Mouse (Mus musculus): Measurements from ENCODE around the gene Peak1.
"Not testable (repeated sequence)": the region's sequence is repeated elsewhere in the genome, so short reads cannot be mapped to it uniquely, and the experiment has no call there.

Peak1 gene

GRCm38 (mm10) chr9:56417948-56418737 is at the start of gene Peak1, which contains the start of gene Hmg20a:
Gene Peak1 (minus strand): TSS chr9:56418067.
Gene Hmg20a (plus strand): TSS chr9:56418609.
- DNase-seq (ENCODE audit: low spot score), result peak; percentile 100

DNA sequence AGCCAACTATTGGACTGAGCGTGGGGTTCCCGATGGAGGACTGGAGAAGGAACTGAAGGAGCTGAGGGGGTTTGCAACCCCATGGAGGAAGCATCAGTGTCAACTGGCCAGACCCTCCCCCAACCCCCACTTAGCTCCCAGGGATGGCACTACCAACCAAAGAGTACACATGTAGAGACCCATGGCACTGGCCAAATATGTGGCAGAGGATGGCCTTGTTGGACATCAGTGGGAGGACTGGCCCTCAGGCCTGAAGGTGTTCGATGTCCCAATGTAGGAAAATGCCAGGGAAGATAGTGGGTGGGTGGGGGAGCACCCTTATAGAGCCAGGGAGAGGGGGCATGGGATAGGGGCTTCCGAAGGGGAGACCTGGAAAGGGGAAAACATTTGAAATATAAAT is 48.4 kb upstream of the Peak1 start:
- DNase-seq (ENCODE audit: low spot score), result no peak

- DNase-seq (ENCODE audit: low spot score), result peak; percentile 22
These were observed 47.2 kb upstream of the Peak1 start for GRCm38 (mm10) chr9:56464863-56465654.

GRCm38 (mm10) chr9:56463686-56464515 is 46.0 kb upstream of the Peak1 start:
- DNase-seq (ENCODE audit: low spot score), result no peak

DNA sequence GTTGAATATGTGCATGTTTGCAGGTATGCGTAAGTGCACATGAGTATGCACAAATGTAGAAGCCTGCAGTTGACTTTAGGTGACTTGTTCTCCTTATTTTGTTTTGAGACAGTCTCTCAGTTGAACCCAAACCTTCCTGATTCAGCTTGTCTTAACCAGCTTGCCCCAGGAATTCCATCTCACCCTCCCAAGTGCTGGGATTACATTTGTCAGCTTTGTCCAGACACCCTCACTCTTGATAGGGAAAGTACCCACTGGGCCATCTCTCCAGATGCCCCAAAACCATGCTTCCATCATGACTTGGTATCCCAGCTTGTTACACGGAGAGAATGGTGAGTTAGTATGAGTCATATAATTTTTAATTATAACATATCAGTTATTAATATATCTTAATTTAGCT is 45.2 kb upstream of the Peak1 start:
- no peak for DNase-seq (ENCODE audit: low spot score)

DNA sequence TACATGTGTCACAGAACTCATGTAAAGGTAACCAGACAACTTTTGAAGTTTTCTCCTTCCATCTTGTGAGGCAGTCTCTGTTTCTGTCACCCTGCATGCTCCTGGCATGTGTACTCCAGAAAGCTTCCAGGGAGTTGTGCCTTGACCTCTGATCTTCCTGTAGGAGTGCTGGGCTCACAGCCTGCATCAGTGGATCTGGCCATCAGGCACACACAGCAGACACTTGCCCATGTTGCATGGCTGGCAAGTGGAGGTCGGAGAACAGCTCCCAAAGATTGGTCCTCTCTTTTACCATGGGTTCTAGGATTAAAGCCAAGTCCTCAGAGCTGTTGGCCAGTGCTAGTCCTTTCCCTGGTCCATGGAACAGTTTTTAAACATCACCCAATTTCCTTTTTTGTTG is 44.7 kb upstream of the Peak1 start:
- no peak for DNase-seq (ENCODE audit: low spot score)

GRCm38 (mm10) chr9:56460987-56461386 is 43.1 kb upstream of the Peak1 start:
- no peak for DNase-seq (ENCODE audit: low spot score)

DNA sequence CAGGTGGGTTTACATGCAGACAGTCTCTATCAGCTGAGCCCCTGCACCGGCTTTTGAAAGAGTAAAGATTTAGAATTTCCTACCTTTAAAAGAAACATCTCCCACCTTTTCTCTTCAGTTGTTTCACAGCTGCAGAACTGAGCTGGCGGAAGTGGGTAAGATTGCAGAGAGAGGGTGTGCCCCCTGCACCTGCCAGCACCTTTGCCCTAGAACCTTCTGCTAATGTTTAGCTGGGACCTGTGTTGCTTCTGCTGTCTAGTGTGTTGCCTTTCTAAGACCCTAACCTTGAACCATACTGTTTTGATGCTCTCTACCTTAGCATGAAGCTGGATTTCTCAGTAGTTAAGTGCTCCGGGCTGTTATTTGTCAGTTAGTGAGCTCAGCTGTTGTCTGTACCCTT is 38.6 kb upstream of the Peak1 start:
- no peak for DNase-seq (ENCODE audit: low spot score)

GRCm38 (mm10) chr9:56453038-56453815 is 35.4 kb upstream of the Peak1 start:
- no peak for DNase-seq (ENCODE audit: low spot score)

- no peak for DNase-seq (ENCODE audit: low spot score)
These were observed 33.7 kb upstream of the Peak1 start for GRCm38 (mm10) chr9:56451570-56451969.

- no peak for DNase-seq (ENCODE audit: low spot score)
These were observed 21.8 kb upstream of the Peak1 start for GRCm38 (mm10) chr9:56439699-56440098.

GRCm38 (mm10) chr9:56437300-56437892 is 19.5 kb upstream of the Peak1 start:
- DNase-seq (ENCODE audit: low spot score), result not testable (repeated sequence)

DNA sequence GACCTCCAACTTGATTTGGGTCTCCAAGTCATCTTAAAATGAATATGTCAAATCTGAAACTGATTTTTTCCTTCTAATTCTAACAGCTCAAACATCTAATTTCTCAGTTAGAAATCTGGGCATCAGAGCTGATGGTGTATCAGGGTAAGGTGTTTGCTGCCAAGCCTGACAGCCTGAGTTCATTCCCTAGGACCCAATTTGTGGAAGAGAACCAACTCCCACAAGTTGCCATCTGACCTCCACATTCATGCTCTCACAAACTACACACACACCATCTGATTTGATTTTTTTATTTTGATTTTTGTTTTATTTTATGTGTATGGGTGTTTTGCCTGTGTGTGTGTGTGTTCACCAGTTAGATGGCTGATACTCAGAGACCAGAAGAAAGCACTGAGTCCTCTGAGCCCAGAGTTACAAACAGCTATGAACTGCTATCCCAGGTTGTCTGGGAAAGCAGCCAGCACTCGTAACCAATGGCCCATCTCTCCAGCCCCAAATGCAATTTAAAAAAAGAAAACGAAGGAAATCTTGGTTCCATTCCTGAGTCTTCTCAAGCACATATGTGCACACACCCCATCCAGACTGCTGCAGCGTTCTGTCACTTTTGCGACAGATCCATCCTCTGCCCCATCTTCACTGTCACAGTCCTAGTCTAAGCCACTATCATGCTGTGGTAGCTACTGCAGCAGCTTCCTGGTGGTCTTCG is 18.1 kb upstream of the Peak1 start:
- no peak for DNase-seq (ENCODE audit: low spot score)

DNA sequence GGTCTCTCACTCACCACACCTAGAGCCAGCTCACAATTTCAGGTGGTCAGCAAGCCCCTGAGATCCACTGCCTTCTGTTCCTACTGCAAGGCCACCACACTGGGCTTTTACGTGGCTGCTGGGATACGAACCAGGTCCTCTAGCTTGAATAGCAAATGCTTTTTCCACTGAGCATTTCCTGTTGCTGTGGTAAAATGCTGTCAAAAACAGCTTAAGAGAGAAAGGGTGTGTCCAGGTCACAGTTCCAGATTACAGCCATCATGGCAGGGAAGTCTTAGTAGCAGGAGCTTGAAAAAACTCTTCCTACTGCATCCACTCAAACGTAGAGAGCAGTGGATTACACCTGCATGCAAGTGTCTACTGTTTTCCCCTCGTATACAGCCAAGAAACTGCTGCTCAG is 7.0 kb upstream of the Peak1 start:
- DNase-seq (ENCODE audit: low spot score), result no peak

DNA sequence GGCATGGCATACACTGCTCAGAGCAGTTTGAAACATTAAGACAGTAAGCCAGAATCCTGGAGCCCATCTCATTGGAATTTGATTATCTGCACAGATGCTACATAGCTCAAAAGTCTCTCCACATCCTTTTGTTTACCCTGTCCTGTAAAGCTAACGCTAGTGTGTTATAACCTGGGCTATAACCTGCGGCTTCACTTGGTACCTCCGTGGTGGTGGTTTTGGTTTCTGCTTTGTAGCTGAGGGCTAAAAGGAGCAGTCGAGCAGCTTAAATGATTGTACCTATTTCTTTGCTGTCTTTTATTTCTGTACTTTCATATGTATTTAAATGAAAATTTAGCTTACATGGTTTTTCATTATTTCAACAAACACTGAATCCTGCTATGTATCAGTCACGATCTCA is 4.1 kb upstream of the Peak1 start:
- no peak for DNase-seq (ENCODE audit: low spot score)

GRCm38 (mm10) chr9:56420892-56421601 is 3.2 kb upstream of the Peak1 start:
- DNase-seq (ENCODE audit: low spot score), result no peak

GRCm38 (mm10) chr9:56420236-56420635 is 2.4 kb upstream of the Peak1 start:
- DNase-seq (ENCODE audit: low spot score), result no peak

GRCm38 (mm10) chr9:56418738-56419239 is 922 bp upstream of the Peak1 start:
- peak; percentile 87 for DNase-seq (ENCODE audit: low spot score)

GRCm38 (mm10) chr9:56417415-56417947 is 386 bp downstream of the Peak1 start:
- DNase-seq (ENCODE audit: low spot score), result peak; percentile 79
